Comparison of ENCODE assay signal across 8 mouse cellular contexts in the genomic region with DNA sequence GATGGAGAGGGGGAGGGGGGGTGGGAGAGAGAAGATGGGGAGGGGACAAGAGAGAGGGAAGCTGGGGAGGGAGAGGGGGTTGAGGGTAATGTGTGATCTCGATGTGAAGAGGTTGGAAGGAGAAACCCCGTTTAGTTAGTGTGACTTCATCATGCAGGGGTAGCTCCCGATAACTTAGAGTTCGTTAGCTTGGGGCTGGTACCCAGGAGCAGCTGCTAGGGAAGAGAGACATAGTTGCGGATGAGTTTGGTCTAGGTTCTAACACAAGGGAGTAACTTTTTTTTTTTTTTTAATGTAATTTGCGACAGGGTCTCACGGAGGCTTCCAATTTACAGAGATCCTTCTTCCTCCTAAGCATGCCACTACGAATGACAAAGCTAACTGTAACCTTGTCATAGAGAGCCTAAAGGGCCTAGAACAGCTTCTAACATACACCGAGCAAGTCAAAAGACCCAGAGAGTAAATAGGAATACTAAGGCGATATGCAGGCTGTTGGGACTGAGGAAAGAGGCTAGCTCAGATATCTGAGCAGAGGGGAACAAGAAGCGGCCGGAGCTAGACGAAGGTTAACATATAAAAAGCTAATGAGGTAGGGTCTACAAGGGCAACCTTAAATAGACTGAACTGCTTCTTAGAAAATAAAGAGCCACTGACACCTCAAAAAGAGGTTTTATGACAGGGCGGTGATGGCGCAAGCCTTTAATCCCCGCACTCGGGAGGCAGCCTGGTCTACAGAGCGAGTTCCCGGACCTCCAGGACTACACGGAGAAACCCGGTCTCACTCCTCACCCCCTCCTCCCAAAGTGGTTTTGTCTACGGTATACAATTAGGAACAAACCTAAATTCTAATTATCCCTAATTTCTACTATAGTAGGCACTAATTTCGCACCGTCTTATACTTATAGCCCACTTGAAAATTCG. TPM values are rescaled to one million over a fixed set of nuclear protein-coding genes. Genes with fewer than 3 reads are reported as not detected.
DNase-seq lines count a peak whose midpoint lies in the region; ATAC-seq lines count a peak whose summit lies in the region.

No protein-coding gene starts in this region.

- H3K4me1 ChIP-seq in kidney, embryonic 14.5 days (ENCODE audit: control insufficient read depth, insufficient read depth, low read length) = peaks cover 7% of the 10 kb centered on the region; the same call in 1 of the 2 replicates
- peaks cover 9% of the 10 kb centered on the region for H3K4me1 ChIP-seq in heart, embryonic 12.5 days (replicated peaks)
- peaks cover 15% of the 10 kb centered on the region for H3K4me1 ChIP-seq in neural tube, embryonic 13.5 days (replicated peaks)

- H3K4me3 ChIP-seq in kidney, embryonic 14.5 days (ENCODE audit: low read length) = peak overlapping the region; percentile 79
- peak overlapping the region; percentile 88 for H3K4me3 ChIP-seq in heart, embryonic 12.5 days
- peak overlapping the region; percentile 82 for H3K4me3 ChIP-seq in neural tube, embryonic 13.5 days

- peak; percentile 56 for ATAC-seq in kidney, embryonic 14.5 days (ENCODE audit: low FRiP score, low TSS enrichment)
- peak; percentile 37 for ATAC-seq in heart, embryonic 12.5 days (ENCODE audit: insufficient number of reproducible peaks, low FRiP score)
- peak; percentile 55 for ATAC-seq in neural tube, embryonic 13.5 days (ENCODE audit: low read depth)

- H3K27me3 ChIP-seq in kidney, embryonic 14.5 days (ENCODE audit: control insufficient read depth, insufficient read depth, low read length) = no peaks in the 10 kb centered on the region
- no peaks in the 10 kb centered on the region for H3K27me3 ChIP-seq in heart, embryonic 12.5 days (replicated peaks)
- H3K27me3 ChIP-seq in neural tube, embryonic 13.5 days = no peaks in the 10 kb centered on the region

- H3K36me3 ChIP-seq in kidney, embryonic 14.5 days (ENCODE audit: control insufficient read depth, insufficient read depth, low read length) = no peaks in the 10 kb centered on the region
- no peaks in the 10 kb centered on the region for H3K36me3 ChIP-seq in heart, embryonic 12.5 days
- no peaks in the 10 kb centered on the region for H3K36me3 ChIP-seq in neural tube, embryonic 13.5 days

- peak overlapping the region; percentile 70 for H3K4me2 ChIP-seq in kidney, embryonic 14.5 days (replicated peaks; ENCODE audit: low read depth, low read length)
- H3K4me2 ChIP-seq in heart, embryonic 12.5 days = peak overlapping the region; percentile 83
- H3K4me2 ChIP-seq in neural tube, embryonic 13.5 days = peak overlapping the region; percentile 83

- H3K9ac ChIP-seq in kidney, embryonic 14.5 days (ENCODE audit: low read depth, low read length) = peak overlapping the region; percentile 71
- H3K9ac ChIP-seq in heart, embryonic 12.5 days = peak overlapping the region; percentile 66
- peak overlapping the region; percentile 80 for H3K9ac ChIP-seq in neural tube, embryonic 13.5 days

- peak overlapping the region; percentile 98 for H3K27ac ChIP-seq in kidney, embryonic 14.5 days (ENCODE audit: low read depth, low read length)
- peak overlapping the region; percentile 96 for H3K27ac ChIP-seq in heart, embryonic 12.5 days (ENCODE audit: poor library complexity, severe bottlenecking)
- peak overlapping the region; percentile 96 for H3K27ac ChIP-seq in neural tube, embryonic 13.5 days (replicated peaks)

- 10% methylated on average over 25 of the region's 25 CpGs for WGBS in kidney, embryonic 14.5 days
- 9% methylated on average over 25 of the region's 25 CpGs for WGBS in heart, embryonic 12.5 days
- WGBS in neural tube, embryonic 13.5 days = 7% methylated on average over 25 of the region's 25 CpGs

- no peak for DNase-seq in kidney, adult 8-10 months
- DNase-seq in ES-CJ7 (ENCODE audit: low read depth, low spot score) = peak; percentile 19
- DNase-seq in embryo, embryonic 11 days = peak; percentile 19
- DNase-seq in liver = peak; percentile 62
- DNase-seq in thymus, postnatal 4 days = peak; percentile 61

- H3K9me3 ChIP-seq in kidney, embryonic 14.5 days (ENCODE audit: control insufficient read depth, low read length) = no peaks in the 10 kb centered on the region
- H3K9me3 ChIP-seq in heart, embryonic 12.5 days (replicated peaks) = no peaks in the 10 kb centered on the region
- H3K9me3 ChIP-seq in neural tube, embryonic 13.5 days = no peaks in the 10 kb centered on the region

RNA-seq across cellular contexts. Expression of a gene that starts 0.5 kb away (rescaled TPM):
- 150 and 178 TPM in 2 replicates for polyA plus RNA-seq in kidney, embryonic 14.5 days (2014; fragmentation: Nextera tagmentation; extraction: Ambion mirVana)
- polyA plus RNA-seq in heart, embryonic 12.5 days (2016; fragmentation: Nextera tagmentation; extraction: Ambion mirVana) = 202 and 217 TPM in 2 replicates
- polyA plus RNA-seq in neural tube, embryonic 13.5 days (2015; fragmentation: Nextera tagmentation; extraction: Ambion mirVana) = 165 and 187 TPM in 2 replicates

RNA-seq across cellular contexts. Expression of a gene that starts 18.4 kb away (rescaled TPM):
- 61.1 and 74.2 TPM in 2 replicates for polyA plus RNA-seq in kidney, embryonic 14.5 days (2014; fragmentation: Nextera tagmentation; extraction: Ambion mirVana)
- 34.4 and 37.4 TPM in 2 replicates for polyA plus RNA-seq in heart, embryonic 12.5 days (2016; fragmentation: Nextera tagmentation; extraction: Ambion mirVana)
- 38.3 and 41.1 TPM in 2 replicates for polyA plus RNA-seq in neural tube, embryonic 13.5 days (2015; fragmentation: Nextera tagmentation; extraction: Ambion mirVana)

Comparison
In these comparisons a context has a peak if more than half of its experiments do, and no peak if none do; other contexts are left out.
1. DNase-seq: peak in ES-CJ7 (single experiment), embryo, embryonic 11 days (single experiment), liver (single experiment) and thymus, postnatal 4 days (single experiment); none in kidney, adult 8-10 months (0 of 2).
2. Peak in every context shown above with its lines, with median percentiles within 50 percentile points of each other: ATAC-seq, H3K27ac ChIP-seq, H3K4me2 ChIP-seq, H3K4me3 ChIP-seq and H3K9ac ChIP-seq.